Mouse (Mus musculus) gastrocnemius, adult 18-20 months (tissue): ENCODE measurements around the gene Alkbh2. TPM values are rescaled to one million over a fixed set of nuclear protein-coding genes. Genes with fewer than 3 reads are reported as not detected.

ENCODE experiments used
- DNase-seq: peaks from one replicate; pipeline ENCODE4 v3.0.0; 2021; ENCODE audit warnings: low spot score
- long read RNA-seq, 2 experiments: library from polyadenylated mRNA; stranded (forward); transcript quantifications; one replicate each; pipeline ENCODE4 v2.0.0; 2021
- total RNA-seq, 2 experiments: library from RNA; stranded (reverse); gene quantifications; 2 replicates each; pipeline ENCODE4 v1.2.3; 2021

Alkbh2 gene
- total RNA-seq: 1 to 10 TPM in 1 of 2 experiments, under 1 TPM in 1; 0.53 to 1.0 TPM
- long read RNA-seq, experiment 1: 0 reads
- long read RNA-seq, experiment 2: 0 reads

DNA sequence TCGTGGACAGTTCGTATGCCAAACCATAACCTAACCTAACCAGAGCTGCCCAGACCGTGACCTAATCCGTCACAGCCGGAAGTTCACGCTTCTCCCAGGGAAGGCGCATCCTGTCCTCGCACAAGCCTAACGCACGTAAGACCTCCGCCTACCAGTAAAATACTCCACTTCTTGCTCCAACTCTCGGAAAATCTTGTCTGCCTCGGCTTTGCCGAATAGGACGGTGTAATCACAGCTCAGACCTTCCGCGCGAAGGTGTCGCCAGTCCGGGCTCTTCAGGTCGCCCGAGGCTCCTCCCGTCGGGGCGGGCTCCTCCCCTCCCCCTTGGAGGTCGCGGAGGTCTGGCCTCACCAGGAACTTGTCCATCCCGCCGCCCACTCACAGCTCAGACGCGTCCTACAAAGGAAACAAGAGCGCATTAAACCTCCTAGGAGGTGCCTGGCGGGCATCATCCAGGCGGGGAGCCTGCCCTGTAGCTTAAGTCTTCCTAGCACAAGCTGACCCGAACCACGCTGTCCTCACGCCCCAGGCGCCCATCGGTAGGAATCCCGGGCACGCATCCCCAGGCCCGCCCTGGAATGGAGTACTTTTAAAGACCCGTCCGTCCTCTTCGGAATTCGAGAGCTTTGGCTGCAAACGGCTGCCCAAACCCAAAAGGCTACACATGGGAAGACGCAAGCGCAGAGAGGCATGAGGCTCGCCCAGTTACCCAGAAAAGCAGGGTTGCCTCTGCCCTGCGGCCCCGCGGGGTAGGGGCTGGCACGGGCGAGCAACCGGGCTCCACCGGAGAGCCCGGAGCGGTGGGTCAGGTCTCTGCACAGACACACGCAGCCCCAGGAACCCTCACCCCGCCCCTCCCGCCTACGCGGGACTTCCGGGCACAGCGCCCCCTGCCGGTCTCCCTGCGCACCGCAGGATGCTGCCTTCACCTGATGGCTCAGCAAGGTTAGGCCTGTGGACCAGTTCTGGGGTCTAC is at the start of gene Alkbh2:
Gene Alkbh2, minus strand, starts transcription at position 845 of the 976 bp plus-strand sequence.
- peak; percentile 73 for DNase-seq

DNA sequence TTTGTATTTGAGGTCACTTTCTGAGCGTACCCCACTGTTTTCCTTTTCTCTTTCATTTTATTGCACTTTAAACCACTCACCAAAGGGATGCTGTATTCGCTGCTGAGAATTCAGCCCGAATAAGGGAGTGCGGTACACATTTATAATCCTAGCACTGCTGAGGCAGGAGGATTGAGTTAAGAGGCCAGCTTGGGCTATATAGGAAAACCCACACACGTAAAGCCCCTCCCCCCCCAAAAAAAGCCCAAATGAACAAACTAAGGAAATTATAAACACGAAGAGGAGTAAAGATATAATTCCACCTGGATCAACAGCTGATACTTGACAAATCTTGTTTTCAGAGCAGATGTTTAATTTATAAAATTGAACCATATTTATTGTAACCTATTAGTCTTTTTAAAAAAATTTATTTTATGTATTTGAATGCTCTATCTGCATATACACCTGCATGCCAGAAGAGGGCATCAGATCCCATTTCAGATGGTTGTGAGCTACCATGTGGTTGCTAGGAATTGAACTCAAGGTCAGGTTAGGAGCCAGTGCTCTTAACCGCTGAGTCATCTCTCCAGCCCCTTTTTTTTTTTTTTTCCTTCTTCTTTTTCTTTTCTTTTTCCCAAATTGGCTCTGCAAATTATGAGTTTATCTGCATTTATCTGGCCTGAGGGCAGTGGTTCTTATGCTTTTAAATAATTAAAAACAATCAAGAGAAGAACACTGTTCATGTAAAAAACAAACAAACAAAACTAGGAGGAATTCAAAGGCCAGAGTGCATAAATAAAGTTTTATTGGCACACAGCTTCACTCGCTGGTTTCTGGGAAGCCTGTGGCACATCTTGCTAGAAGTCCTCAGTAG is 48.8 kb upstream of the Alkbh2 start:
- DNase-seq: no peak

DNA sequence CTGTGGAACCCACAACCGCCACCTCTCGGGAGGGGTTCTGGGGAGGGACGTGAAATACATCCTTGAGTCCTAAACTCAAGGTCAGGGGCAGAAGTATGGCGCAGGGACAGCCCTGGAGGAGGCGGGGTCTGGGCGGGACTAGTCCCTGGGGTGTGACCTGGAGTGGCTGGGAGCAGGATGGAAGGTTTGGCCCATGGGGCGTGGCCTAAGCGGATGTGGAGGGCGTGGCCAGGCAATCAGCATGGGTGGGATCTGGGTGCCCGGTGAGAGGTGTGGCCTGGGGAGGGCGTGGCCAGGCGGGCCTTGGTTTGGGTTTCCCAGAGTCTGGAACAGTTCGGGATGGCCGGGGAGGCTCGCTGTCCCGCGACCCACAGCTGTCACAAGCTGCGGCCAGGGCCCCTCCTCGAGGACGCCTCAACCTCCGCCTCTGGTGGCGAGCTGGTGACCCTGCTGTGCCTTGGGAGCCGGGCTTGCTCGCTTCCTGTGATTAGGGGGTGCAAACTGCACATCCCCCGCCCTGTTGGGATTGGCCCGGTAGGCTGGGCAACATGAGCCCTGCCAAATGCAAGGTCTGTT is 47.7 kb upstream of the Alkbh2 start:
- peak; percentile 96 for DNase-seq

DNA sequence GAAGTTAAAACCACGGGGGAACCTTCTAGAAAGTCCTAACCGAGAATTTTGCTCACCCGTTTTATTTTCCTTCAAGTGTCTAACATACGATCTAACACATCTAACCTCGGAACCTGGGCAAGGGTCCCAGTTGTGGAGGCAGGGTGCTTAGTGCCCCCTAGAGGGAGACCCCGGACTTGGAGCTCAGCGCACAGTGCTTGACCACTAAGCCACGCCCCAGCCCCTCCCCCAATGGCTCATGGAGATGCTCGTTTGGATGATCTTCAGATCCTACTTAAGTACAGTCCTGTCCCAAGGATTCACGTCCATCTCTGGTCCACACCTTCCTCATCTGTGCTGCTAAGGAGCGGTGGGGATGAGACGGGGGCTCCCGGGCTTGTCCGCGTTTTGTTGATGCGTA is 46.6 kb upstream of the Alkbh2 start:
- peak; percentile 40 for DNase-seq

DNA sequence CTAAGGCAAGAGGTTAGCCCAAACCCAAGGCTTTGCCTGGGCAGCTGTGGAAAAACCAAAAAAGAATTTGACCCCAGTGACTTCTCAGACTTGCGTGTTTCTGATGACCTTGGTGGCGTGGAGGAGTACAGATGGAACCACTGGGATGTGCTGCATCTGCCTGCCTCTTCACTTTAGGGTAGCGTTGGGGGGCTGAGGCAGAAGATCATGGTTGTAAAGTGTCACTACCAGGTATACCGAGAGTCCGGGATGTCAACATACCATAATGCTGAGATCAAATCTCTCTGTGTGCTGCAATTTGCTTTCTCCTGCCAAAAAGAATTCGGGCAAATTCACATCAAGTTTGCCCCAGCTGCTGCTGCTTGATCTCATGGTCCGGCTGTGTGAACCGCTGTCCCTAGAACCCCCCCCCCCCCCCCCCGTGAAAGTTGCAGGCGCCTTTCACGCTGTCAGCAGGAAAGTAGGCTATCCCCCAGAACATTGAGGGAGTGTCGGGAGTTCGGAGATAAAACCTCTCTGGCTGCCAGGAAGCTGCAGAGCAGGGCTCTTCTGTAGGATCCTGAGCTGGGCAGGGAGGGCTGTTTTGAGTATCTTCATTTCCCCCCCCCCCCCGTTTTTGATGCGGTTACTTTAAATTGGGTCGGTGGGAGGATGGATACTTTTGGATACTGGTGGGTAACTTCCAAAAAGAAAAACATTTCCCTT is 46.0 kb upstream of the Alkbh2 start:
- DNase-seq: no peak

DNA sequence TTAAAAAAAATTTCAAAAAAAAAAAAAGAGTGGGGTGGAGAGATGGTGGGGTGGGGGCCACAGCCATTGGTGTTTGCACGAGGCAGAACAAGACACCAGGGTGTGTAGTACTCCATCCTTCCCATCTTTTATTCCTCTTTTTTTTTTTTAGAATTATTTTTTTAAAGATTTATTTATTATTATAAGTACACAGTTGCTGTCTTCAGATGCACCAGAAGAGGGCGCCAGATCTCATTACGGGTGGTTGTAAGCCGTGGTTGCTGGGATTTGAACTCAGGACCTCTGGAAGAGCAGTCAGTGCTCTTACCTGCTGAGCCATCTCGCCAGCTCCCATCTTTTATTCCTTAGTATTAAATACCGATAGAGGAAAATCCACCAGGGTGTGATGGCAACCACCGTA is 45.4 kb upstream of the Alkbh2 start:
- DNase-seq: no peak

DNA sequence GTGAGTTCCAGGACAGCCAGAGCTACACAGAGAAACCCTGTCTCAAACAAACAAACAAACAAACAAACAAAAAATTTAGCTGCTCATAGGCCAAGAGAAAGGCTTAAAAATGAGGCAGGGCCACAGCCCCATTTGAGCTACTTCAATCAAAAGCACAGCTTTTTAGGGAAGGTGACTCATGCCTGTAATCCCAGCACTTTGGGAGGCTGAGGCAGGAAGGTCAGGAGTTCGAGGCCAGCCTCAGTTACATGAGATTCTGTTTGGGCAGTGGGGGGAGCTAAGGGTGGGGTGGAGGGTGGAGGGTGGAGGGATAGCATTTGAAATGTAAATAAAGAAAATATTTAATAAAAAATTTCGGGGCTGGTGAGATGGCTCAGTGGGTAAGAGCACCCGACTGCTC is 44.9 kb upstream of the Alkbh2 start:
- no peak for DNase-seq

DNA sequence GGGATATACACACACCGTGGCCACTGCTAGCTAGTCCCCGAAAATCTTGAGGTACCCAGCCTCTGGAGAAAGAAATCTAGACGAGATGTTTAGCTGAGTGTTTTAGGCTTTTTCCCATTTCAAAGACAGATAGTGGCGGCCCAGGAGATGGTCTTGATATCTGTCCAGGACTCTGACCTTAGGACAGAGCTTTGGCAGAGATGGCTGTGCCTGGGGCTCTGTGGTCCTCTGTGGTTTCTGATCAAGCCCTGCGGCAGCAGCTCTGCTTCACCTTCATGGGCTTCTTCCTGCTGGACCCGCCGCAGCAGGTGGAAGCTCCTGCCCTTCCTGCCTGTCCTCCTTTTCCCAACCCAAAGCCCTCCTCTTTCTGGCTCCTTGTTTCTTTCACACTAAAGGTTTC is 42.3 kb upstream of the Alkbh2 start:
- no peak for DNase-seq

DNA sequence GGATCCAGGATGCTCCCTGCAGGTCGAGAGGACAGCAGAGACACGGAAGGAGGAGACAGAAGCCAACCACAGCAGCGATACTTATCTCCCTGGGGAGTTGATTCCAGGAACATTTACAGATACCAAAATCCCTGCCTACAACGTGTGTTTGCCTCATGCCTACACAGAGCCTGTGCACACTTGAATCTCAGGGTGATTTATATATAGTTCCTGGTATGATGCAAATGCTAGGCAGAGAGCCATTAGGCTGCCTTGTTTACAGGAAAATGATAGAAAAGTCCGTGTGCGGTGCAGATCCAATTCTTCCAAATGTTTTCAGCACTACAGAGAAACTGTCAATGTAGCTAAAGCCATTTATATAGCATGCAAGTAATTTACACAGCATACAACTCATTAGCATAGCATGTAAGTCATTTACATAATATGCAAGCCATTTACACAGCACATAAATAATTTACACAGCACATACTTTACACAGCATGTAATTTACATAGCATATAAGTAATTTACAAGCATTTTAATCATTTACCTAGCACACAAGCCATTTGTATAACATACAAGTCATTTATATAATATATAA is 35.2 kb upstream of the Alkbh2 start:
- peak; percentile 31 for DNase-seq

DNA sequence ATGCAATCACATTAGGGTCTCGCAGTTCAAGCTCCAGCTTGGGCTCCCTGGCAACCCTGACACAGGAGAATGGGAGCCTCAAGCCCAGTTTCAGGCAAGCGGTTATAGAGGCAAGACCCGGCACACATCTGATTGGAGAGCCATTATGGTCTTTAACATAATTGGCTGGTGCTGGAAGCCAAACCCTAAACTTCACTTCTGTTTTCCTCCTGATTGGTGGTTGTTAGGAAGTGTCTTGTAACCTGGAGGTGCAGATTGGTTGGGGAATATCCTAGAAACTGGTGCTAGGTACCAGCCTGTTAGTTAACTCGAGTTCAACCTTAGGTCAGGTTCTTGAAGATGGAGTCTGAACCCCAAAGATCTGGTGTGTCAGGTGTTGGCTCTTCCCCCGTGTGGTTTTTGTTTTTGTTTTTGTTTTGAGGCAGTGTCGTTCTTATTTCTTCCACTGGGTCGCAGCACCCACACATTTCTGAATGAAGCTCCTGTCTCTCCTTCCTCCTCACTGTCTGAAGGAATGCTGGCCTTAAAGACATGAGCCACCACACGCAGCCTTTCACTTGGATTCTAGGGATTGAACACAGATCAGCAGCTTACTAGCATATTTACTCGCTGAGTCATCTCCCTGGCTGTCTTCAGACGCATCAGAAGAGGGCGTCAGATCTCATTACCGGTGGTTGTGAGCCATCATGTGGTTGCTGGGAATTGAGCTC is 34.2 kb upstream of the Alkbh2 start:
- no peak for DNase-seq

DNA sequence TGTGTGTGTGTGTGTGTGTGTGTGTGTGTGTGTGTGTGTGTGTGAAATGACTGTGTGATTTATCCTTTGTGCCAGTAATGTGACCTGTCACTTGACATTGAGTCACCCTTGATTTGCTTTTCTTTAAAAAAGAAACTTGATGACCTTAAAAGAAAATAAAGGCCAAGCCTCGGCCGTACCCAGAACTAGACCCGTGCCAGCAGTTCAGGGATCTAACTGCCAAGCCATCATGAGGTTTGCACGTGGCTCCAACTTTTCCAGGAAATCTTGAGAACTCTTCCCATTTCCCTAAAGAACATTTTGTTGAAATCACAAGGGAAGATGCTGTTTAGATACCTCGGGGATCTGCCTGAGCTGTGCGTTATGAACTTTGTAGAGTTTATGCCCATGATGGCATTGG is 33.4 kb upstream of the Alkbh2 start:
- DNase-seq: no peak

DNA sequence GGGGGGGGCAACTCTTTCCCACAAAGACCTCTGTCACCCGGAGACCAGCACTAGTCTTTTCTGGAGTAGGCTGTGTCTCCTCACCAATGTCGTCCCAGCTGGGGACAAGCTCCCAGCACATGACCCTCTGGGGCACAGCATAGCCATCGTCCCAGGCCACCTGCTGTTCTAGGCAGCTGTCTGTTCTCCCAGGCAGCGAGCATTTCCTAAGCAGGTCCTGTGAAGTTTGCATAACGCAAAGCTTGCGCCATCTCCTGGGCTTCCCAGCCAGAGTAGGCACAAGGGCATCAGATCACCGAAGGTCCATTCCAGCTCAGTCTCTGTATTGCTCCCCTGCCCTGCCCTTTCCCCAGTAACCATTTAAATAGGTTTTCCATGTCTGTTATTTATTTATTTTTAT is 29.2 kb upstream of the Alkbh2 start:
- DNase-seq: no peak

DNA sequence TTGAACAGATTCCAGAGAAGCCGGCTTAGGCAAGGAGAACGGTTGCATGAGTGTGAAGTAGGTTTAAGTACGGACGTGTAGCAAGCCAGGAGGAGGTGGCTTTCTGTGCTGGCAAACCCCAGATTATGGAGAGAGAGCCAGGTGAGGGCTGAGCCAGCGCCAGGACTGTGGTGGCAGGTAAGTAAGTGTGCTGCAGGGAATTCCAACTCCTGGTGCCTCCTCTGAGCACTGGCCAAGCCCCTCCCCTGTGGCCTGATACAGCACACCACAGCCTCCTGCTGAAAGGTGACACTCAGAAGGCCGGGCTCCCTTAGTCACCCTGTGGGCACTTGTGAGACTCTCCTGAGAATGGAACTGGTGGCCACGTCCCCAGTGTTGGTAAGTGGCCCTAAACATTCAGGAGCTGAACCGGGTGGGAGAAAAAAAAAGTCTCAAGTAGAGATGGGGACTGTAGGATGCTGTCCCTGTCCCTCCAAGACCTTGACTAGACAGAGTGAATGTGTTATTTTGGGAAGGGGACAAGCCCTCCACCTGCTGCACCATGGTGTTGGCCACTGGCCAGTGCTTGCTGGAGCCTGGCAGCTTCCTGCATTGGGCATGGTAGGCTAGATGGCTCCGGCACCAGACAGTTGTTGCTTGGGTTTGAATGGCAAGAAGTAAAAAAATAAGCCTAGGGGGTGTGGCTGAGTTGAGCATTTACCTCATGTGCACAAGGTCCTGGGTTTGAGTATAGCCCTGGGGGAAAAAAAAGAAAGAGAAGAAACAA is 27.3 kb upstream of the Alkbh2 start:
- DNase-seq: peak; percentile 79

DNA sequence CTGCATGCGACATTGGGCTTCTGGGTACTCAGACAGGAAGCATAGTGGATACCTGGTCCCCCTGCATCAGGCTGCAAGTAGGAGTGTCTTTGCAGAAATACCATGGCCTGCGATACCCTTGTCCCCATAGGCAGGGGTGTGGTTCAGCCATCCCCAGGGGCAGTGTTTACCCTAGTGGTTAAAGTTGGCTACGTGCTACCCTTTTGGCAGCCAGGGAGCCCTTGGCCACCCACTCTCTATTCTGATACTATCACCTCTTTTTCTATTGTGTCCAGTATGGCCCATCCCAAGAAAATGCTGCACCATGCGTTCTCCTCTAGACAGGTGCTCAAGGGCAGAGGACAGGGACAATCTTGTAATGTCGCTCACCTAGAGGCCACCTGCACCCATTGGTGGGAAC is 26.7 kb upstream of the Alkbh2 start:
- DNase-seq: no peak

DNA sequence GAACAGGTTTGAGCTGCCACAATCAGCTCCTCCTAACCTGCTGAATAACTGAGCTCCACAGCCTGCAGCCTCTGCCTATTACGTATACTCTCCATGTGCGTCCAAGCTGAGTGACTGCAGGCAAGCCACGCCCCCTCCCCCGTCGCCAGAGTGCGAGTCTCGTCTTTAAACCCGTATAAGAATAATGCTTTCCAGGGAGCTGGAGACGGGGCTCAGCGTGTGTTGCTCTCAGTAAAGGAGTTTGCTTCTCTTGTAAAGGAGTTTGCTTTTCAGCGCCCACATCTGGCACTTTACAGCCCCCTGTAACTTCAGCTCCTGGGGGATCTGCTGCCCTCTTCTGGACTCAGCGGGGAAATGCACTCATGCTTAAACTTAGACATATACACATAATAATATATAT is 25.5 kb upstream of the Alkbh2 start:
- no peak for DNase-seq

DNA sequence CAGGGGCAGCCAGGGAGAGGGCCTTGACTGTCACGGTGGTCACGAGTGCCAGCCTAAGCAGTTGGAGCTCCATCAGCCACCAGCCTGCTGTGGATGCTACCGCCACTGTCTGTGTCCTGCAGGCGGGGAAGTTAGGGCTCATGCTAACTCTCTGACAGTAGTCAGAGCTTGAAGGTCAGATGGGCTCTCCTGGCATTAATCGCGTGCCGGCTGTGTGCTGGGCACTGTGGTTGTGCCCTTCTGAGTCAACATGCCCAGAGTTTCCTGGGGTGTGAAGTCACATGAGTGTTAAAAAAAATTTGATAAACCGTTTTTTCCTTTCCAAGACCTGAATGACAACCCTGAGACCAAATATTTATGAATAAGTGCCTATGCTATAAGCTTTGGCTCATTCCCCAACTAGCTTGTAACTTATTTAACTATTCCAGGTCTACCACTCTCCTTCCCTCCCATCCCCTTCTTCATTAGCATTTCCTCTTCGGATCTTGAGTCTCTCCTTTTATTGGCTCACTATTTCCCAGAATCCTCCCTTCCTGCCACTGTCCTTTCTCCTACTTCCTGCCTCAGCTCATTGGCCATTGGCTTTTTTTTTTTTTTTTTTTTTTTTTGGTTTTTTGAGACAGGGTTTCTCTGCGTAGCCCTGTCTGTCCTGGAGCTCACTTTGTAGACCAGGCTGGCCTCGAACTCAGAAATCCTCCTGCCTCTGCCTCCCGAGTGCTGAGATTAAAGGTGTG is 24.5 kb upstream of the Alkbh2 start:
- no peak for DNase-seq

DNA sequence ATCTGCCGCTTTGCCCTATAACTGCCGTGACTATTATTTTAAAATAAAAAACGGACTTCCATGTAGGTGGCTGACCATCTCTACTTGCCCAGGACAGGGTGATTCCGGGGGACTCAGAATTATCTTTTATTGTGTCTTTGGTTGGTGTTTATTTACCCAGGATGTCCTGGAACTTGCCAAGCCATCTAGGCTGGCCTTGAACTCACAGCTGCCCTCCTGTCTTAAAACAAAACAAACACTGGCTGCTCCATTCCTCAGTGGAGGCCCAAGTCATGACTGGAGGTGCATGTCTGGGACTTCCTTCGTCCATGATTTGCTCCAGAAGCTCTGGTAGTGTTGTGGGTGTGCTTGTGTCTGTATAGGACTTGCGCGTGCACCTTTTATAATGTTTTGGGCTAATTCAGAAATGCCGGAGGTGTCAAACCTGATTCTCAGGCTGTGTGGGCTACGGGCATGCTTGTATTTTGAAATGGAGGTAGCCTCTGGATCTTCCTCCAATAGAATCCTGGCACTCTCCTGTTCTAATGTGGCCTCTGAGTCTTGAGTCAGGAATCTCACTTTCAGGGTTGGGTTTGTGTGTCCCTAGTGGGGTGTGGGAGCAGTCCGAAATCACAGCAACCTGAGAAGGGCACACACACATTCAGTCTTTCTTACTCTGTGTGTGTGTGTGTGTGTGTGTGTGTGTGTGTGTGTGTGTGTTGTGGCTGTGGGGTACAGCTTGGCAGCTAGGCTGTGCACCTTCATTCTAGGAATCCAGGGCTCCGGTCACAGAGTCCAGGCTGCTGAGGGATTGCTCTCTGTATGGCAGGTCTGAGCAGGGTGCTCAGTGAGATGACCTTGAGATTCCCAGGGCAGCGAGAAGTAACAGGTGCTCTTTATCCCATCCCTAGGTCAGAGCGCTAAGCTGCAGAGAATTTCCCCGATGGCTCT is 19.3 kb upstream of the Alkbh2 start:
- DNase-seq: peak; percentile 39
